Mouse (Mus musculus): Measurements from ENCODE around the gene Ikzf4.

The Ikzf4 gene

DNA sequence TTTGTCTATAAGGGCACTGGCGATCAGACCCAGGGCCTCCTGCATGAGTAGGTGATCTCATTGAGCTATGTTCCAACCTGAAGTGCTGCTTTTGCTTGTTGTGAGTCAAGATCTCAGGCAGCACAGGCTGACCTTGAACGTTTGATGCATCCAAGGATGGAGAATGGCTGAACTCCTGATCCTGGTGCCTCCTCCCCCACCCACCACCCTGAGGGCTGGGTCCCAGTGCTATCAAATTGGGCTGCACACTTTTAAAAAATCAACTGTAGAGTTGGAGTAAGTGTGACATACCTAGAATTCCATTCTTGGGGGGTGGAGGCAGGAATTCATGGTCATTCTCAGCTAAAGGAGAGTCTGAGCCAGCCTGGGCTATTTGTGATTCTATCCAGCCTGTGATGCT, 39.3 kb downstream of the Ikzf4 start:
- no peak for DNase-seq

- DNase-seq, result no peak
Observed at GRCm38 (mm10) chr10:128602470-128603128, 43.2 kb downstream of the Ikzf4 start.

DNA sequence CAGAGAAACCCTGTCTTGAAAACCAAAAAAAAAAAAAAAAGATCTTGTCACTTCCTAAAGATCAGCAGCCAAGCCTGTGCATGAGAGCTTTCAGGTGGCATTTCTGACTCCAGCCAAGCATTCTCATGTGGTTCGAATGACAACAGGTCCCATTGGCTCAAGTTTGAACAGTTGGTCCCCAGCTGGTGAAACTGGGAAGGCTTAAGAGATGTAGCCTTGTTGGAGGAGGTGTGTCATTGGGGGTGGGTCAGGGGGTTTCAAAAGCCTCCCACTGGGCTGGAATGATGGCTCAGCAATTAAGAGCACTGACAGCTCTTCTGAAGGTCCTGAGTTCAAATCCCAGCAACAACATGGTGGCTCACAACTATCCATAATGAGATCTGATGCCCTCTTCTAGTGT, 44.3 kb downstream of the Ikzf4 start:
- DNase-seq, result no peak

DNA sequence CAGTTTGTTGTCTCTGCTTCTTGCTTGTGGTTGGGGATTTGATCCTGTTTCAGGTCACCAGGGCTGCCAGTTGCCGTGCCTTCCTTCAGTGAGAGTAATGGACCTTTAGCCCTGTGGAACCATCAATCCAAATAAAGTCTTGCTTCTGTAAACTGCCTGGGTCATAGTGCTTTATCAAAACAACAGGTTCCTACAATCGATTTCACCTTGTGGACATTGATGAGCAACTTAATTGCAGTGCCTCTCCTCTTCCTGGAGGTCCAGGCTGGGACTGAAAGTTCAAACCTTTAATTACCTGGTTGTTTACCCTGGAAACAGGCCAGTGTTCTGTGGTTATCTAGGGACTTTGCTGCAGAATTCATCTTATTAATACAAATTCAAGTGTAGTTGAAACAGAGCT, 47.3 kb downstream of the Ikzf4 start:
- no peak for DNase-seq

DNA sequence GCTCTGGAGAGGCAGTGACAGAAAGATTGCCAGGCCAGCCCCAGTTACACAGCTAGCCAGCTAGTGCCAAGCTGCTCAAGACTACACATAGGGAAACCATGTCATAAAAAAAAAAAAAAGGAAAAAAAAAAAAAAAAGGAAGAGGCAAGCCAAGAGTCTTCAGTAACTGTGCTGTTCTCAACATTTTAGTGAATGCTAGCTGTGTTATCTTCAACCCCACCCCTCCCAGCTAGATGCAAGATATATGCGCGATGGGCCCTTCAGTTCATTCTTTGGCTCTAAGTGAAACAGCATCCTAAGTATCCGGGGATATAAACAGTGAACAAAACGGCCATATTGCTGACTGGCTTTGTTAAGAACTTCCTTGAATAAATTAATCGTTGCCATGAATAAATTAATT, 53.0 kb downstream of the Ikzf4 start:
- DNase-seq, result no peak

DNA sequence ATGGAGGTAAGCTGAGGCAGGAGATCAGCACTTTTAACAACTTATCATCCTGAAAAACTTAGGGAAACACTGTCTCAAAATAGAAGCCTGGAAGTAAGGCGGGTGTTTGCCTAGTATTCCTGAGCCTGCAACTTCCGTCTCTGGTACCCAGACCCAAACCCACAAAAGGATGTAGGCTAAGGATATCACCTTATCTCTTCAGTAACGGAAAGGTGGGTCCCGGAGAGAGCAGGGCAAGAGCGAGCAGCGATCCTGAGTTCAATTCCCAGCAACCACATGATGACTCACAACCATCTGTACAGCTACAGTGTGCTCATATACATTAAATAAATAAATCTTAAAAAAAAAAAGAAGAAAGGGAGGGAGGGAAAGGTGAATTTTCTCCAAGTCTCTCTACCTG, 54.4 kb downstream of the Ikzf4 start:
- no peak for DNase-seq

- DNase-seq, result peak; percentile 64
Observed at GRCm38 (mm10) chr10:128590193-128590690, 55.5 kb downstream of the Ikzf4 start.

DNA sequence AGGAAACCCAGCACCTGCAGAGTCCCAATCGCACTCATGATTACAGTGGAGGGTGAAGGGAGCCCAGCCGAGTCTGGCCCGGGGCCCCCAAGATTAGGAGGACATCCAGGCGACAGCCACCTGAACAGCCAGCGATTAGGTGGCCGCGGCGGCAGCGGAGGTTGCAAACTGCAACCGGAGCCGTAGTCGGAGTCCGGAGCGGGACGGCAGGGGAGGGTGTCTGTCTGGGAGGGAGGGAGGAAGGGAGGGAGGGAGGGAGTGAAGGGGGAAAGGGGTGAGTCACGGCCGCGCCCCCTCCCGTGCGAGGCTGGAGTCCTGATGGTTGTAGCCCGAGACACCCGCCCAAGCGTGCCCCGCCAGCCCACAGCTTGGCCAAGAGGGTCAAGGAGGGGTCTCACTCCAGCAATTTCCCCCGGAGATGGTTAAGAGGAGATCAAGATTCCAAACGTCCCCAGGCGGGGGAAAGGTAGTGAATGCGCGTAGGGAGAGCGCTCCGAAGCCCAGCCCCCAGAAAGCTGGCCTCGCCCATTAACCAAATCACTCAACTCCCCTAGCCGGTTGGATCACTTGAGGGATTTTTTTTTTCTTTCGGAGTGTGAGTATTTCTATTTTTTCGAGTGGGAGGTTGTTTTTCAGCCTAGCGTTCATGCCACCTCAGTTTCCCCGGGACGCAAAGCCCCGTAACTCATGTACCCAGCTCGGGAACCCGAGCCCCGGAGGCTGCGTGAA, 56.2 kb downstream of the Ikzf4 start, which contains the start of gene Erbb3:
TSS of gene Erbb3 (minus strand) at position 189 of the 729 bp plus-strand sequence.
- peak; percentile 36 for DNase-seq

DNA sequence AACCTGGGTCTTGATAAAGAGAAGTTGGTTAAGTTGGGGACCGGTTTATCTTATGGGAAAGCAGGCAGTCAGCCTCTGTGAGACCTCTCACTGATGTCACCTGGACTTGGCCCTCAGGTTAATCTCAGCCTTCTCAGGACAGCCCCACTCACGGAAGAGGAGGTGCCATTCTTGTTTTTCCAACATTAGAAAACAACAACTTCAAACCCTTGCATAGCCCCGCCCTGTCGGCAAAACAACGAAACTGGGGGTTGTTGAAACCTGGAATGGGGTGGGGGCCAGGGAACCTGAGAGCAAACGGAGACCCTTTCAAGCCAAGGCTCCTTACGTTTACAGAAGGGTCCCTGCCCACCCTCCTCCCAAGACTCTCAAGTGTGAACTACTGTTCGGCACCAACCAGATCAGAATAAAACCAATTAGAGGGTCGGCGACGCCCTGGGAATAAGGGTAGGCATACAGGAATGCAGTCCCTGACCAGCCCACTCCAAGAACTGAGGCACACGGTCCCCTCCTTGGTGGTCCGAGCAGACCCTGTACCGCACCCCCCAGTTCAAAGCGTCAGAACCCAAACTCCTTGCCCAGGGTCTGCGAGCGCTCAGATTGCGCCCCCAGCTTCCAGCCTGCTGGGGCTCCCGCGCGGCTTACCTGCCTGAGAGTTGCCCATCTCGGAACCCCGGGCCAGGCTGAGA, 56.9 kb downstream of the Ikzf4 start:
- DNase-seq, result no peak

DNA sequence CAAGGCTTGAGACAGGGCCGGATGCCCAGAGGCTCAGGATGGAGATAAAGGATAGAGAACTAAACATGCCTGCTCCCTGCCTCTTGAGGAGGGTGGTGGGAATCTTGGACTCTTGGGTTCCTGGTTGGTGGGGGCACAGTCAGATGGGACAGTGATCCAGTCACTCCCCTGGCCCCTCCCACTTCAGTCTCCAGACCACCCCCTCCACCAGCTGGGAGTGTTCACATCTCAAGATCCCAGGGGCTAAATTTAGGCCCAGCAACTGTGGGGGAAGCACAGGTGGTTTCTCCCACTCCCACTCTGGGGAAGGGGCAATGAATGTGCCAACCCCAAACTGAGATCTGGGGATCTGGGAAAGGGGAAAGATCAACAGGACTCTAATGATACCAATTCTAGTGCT, 57.7 kb downstream of the Ikzf4 start:
- DNase-seq, result no peak

- DNase-seq, result no peak
Observed at GRCm38 (mm10) chr10:128587697-128588096, 58.1 kb downstream of the Ikzf4 start.

DNA sequence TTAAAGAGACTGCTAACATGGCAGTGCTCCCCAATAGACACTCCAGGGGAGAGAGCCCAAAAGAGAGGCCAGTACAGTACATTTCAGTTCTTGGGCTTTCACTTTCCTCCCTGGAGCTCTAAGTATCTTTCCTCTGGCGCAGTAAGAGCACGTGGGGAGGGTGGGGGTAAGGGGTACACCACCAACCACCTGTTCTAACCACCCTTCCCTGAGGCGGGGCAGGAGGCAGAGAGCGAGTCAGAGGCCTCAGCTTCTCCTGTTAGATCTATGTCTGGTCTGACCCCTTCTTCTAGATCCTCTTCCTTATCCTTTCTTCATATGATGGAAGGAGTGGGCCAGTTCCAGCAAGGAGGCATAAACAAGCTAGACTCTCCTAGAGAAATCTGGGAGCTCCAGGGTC, 58.7 kb downstream of the Ikzf4 start:
- DNase-seq, result no peak

DNA sequence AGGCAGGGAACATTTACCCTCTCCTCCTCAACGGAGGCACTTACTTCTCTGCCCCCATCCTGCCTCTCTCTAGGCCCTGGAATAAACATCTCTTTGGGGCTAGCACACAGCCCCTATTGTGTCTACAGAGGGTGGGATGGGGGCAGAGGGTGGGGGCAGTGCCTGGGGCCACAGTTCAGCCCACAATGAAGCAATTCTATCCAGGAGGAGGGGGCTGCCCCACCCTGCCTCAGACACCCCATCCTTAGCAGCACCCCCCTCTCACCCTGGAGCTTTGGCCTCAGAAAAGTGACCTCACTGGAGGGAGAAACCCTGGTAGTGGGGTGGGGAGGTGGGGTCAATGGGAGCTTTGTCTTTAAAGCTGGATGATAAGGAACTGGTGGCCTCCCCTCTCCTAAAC, 59.2 kb downstream of the Ikzf4 start:
- DNase-seq, result no peak

DNA sequence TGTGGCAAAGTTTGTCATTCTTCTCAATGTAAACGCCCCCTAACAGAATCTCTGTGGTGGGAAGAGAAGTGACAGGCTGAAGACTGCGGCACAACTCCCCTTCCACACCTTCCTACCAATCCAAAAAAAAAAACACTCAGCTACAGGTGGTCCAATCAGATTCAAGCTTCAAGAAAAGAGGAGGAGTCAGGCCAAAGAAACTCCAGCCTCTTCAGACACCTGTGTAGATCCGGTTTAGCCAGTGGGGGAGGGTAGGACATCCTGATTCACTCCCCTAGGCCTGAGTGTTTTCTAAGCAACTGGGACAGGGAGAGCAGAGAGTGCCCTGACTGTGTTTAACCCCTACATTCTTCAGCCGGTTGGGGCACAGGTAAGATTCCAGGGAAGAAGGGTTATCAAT, 61.4 kb downstream of the Ikzf4 start:
- DNase-seq, result no peak

GRCm38 (mm10) chr10:128583644-128584043, 62.1 kb downstream of the Ikzf4 start:
- peak; percentile 45 for DNase-seq

Measured in cerebellum, adult 8-10 months (tissue).